ENCODE assay signal across 9 mouse cellular contexts in genomic region chr10:42763246-42763645, GRCm38 (mm10). TPM values are rescaled to one million over a fixed set of nuclear protein-coding genes. Genes with fewer than 3 reads are reported as not detected.
A peak's percentile ranks its signal among the peaks of the same experiment; 100 is the strongest.
DNase-seq lines count a peak whose midpoint lies in the region; ATAC-seq and TF ChIP-seq lines count a peak whose summit lies in the region.
"Had no signal": no experiment of that assay in that cellular context is flagged by ENCODE, and none has a peak within 500 bp of the region (broad histone marks: within the 10 kb centered on the region; RNA-seq: fewer than 3 reads in every experiment).

No protein-coding gene starts in this region.

- no peaks in the 10 kb centered on the region for H3K27me3 ChIP-seq in lung, embryonic 15.5 days
- H3K27me3 ChIP-seq in forebrain, embryonic 13.5 days, result no peaks in the 10 kb centered on the region
- H3K27me3 ChIP-seq in limb, embryonic 14.5 days (ENCODE audit: control insufficient read depth, insufficient read depth, low read length), result no peaks in the 10 kb centered on the region
- H3K27me3 ChIP-seq in stomach, embryonic 14.5 days (ENCODE audit: control insufficient read depth, insufficient read depth, low read length), result no peaks in the 10 kb centered on the region

- ATAC-seq in lung, embryonic 15.5 days (ENCODE audit: borderline replicate concordance, extremely low read depth, low FRiP score, low TSS enrichment), result no peak
- no peak for ATAC-seq in forebrain, embryonic 13.5 days
- no peak for ATAC-seq in limb, embryonic 14.5 days (ENCODE audit: low FRiP score, low read depth)
- no peak for ATAC-seq in stomach, embryonic 14.5 days (ENCODE audit: insufficient number of reproducible peaks, insufficient read depth, low FRiP score, low read depth)

- no peak overlapping the region for H3K27ac ChIP-seq in lung, embryonic 15.5 days
- no peak overlapping the region for H3K27ac ChIP-seq in forebrain, embryonic 13.5 days
- H3K27ac ChIP-seq in limb, embryonic 14.5 days (replicated peaks; ENCODE audit: low read depth, low read length), result no peak overlapping the region
- H3K27ac ChIP-seq in stomach, embryonic 14.5 days (ENCODE audit: low read length), result no peak overlapping the region

- DNase-seq in lung, adult 18-20 months, result no peak
- DNase-seq in limb, embryonic 14.5 days (ENCODE audit: low spot score), result no peak
- DNase-seq in Muller cell, postnatal 12 days (ENCODE audit: inconsistent ontology term), result no peak
- DNase-seq in adrenal gland, postnatal 25 days, result no peak
- DNase-seq: lung, adult 2 months; thymus, adult 2 months had no signal

- WGBS in lung, embryonic 15.5 days, result 36% methylated on average over 4 of the region's 4 CpGs
- WGBS in forebrain, embryonic 13.5 days, result 36% methylated on average over 4 of the region's 4 CpGs
- WGBS in limb, embryonic 14.5 days, result 45% methylated on average over 4 of the region's 4 CpGs
- WGBS in stomach, embryonic 14.5 days, result 44% methylated on average over 4 of the region's 4 CpGs

- peak overlapping the region; percentile 98 for H3K4me3 ChIP-seq in lung, embryonic 15.5 days
- H3K4me3 ChIP-seq in forebrain, embryonic 13.5 days, result peak overlapping the region; percentile 96
- H3K4me3 ChIP-seq in limb, embryonic 14.5 days (replicated peaks; ENCODE audit: low read length), result peak overlapping the region; percentile 99
- H3K4me3 ChIP-seq in stomach, embryonic 14.5 days (ENCODE audit: low read depth, low read length), result peak overlapping the region; percentile 98

- no peaks in the 10 kb centered on the region for H3K9me3 ChIP-seq in lung, embryonic 15.5 days
- H3K9me3 ChIP-seq in forebrain, embryonic 13.5 days (replicated peaks), result no peaks in the 10 kb centered on the region
- H3K9me3 ChIP-seq in limb, embryonic 14.5 days (ENCODE audit: control insufficient read depth, low read length), result no peaks in the 10 kb centered on the region
- no peaks in the 10 kb centered on the region for H3K9me3 ChIP-seq in stomach, embryonic 14.5 days (ENCODE audit: control insufficient read depth, low read depth, low read length)

- H3K9ac ChIP-seq in lung, embryonic 15.5 days, result peak overlapping the region; percentile 16; the same call in 1 of the 2 replicates
- H3K9ac ChIP-seq in forebrain, embryonic 13.5 days, result peak overlapping the region; percentile 98
- peak overlapping the region; percentile 9; the same call in 1 of the 2 replicates for H3K9ac ChIP-seq in limb, embryonic 14.5 days (ENCODE audit: low read depth, low read length, severe bottlenecking)
- H3K9ac ChIP-seq in stomach, embryonic 14.5 days (replicated peaks; ENCODE audit: low read depth, low read length), result no peak overlapping the region

- TF ChIP-seq POLR2A in limb, embryonic 14.5 days (IDR thresholded peaks at IDR 0.05; ENCODE audit: borderline replicate concordance, extremely low read depth, insufficient read depth, insufficient read length), result no peak

- no peaks in the 10 kb centered on the region for H3K36me3 ChIP-seq in lung, embryonic 15.5 days
- H3K36me3 ChIP-seq in forebrain, embryonic 13.5 days (ENCODE audit: poor library complexity, severe bottlenecking), result no peaks in the 10 kb centered on the region; the same call in 1 of the 2 replicates
- H3K36me3 ChIP-seq in limb, embryonic 14.5 days (ENCODE audit: control insufficient read depth, insufficient read depth, low read length), result no peaks in the 10 kb centered on the region
- no peaks in the 10 kb centered on the region for H3K36me3 ChIP-seq in stomach, embryonic 14.5 days (ENCODE audit: control insufficient read depth, insufficient read depth, low read length)

- peaks cover 19% of the 10 kb centered on the region for H3K4me1 ChIP-seq in lung, embryonic 15.5 days
- peaks cover 34% of the 10 kb centered on the region for H3K4me1 ChIP-seq in forebrain, embryonic 13.5 days
- peaks cover 21% of the 10 kb centered on the region for H3K4me1 ChIP-seq in limb, embryonic 14.5 days (ENCODE audit: control insufficient read depth, insufficient read depth, low read length)
- H3K4me1 ChIP-seq in stomach, embryonic 14.5 days (ENCODE audit: control insufficient read depth, insufficient read depth, low read length), result peaks cover 12% of the 10 kb centered on the region

- peak overlapping the region; percentile 73 for H3K4me2 ChIP-seq in lung, embryonic 15.5 days
- peak overlapping the region; percentile 82 for H3K4me2 ChIP-seq in forebrain, embryonic 13.5 days
- H3K4me2 ChIP-seq in limb, embryonic 14.5 days (replicated peaks; ENCODE audit: low read depth, low read length, severe bottlenecking), result peak overlapping the region; percentile 77
- H3K4me2 ChIP-seq in stomach, embryonic 14.5 days (replicated peaks; ENCODE audit: low read depth, low read length), result peak overlapping the region; percentile 65

RNA-seq across cellular contexts. Expression of gene Sec63, which starts 1.9 kb away (rescaled TPM):
- 20.0 and 20.7 TPM in 2 replicates for polyA plus RNA-seq in lung, embryonic 15.5 days (2015; fragmentation: Nextera tagmentation; extraction: Ambion mirVana)
- polyA plus RNA-seq in forebrain, embryonic 13.5 days (2015; fragmentation: Nextera tagmentation; extraction: Ambion mirVana), result 28.6 and 29.9 TPM in 2 replicates
- polyA plus RNA-seq in limb, embryonic 14.5 days (2012; rRNA removed), result 31.5 and 48.9 TPM in 2 replicates
- polyA plus RNA-seq in limb, embryonic 14.5 days (2014; fragmentation: Nextera tagmentation; extraction: Ambion mirVana), result 22.6 and 26.9 TPM in 2 replicates
- polyA plus RNA-seq in stomach, embryonic 14.5 days (2014; fragmentation: Nextera tagmentation; extraction: Ambion mirVana), result 22.8 and 26.5 TPM in 2 replicates
- 70.0 and 75.3 TPM in 2 replicates for total RNA-seq in adrenal gland, postnatal 25 days (2021)
